22 mouse cellular contexts compared by ENCODE assay signal in the genomic region with DNA sequence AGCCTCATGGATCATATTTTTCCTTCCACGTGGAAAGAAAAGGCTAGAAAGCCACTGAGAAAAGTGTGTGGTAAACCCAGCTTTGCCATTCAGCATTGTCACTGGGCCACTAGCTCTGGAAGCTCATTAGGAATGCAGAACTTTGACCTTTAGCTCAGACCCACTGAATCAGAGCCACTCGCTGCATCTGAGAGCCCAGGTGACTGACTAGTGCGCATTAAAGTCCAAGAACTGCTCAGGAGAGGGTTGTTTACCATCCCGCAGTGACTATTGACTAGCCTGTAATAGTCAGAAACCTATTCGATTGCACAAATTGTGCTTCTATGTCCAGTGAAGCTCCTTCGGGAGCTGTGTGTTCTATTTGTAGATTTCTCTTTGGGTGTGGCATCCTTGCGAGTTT.
A peak's percentile ranks its signal among the peaks of the same experiment; 100 is the strongest.
DNase-seq lines count a peak whose midpoint lies in the region; ATAC-seq and TF ChIP-seq lines count a peak whose summit lies in the region.
"Had no signal": no experiment of that assay in that cellular context is flagged by ENCODE, and none has a peak within 500 bp of the region (broad histone marks: within the 10 kb centered on the region; RNA-seq: fewer than 3 reads in every experiment).

No protein-coding gene starts in this region.

- DNase-seq in kidney, adult 2 months: peak; percentile 60
- DNase-seq in kidney, postnatal 36 days: peak; percentile 18 to 47
- no peak for DNase-seq in cerebellum, postnatal 4 days (ENCODE audit: low spot score in 2 of 2)
- DNase-seq: B cell, adult 2 months; cerebellum, adult 11 months; cerebellum, postnatal 10 days; heart, postnatal 4 days; right cerebral cortex, adult 18-20 months; right cerebral cortex, postnatal 4 days; thymus, postnatal 25 days had no signal

- WGBS in kidney, adult 2 months: 66% methylated on average over 7 of the region's 7 CpGs
- 86% methylated on average over 7 of the region's 7 CpGs for WGBS in kidney, embryonic 16.5 days
- 69% methylated on average over 7 of the region's 7 CpGs for WGBS in liver, embryonic 12.5 days (ENCODE audit: insufficient replicate concordance)
- 39% methylated on average over 7 of the region's 7 CpGs for WGBS in small intestine, adult 2 months
- 85% methylated on average over 7 of the region's 7 CpGs for WGBS in hindbrain, embryonic 16.5 days

- H3K4me1 ChIP-seq in kidney, adult 2 months (ENCODE audit: control insufficient read depth, insufficient read depth, low read length): no peaks in the 10 kb centered on the region
- H3K4me1 ChIP-seq in kidney, embryonic 16.5 days (ENCODE audit: insufficient read depth, low read length): 0 out of 2 replicates have a peak, but pooled peaks cover 3% of the 10 kb centered on the region
- no peaks in the 10 kb centered on the region for H3K4me1 ChIP-seq in liver, embryonic 12.5 days
- H3K4me1 ChIP-seq in small intestine, adult 2 months (ENCODE audit: control insufficient read depth, insufficient read depth, insufficient read length, low read length): peaks cover 28% of the 10 kb centered on the region; the same call in 1 of the 2 replicates
- H3K4me1 ChIP-seq in hindbrain, embryonic 16.5 days (ENCODE audit: control insufficient read depth, insufficient read depth, low read depth, low read length): no peaks in the 10 kb centered on the region
- H3K4me1 ChIP-seq: stomach, embryonic 15.5 days had no signal

- no peak overlapping the region for H3K27ac ChIP-seq in kidney, adult 2 months (ENCODE audit: insufficient read depth, low read depth, low read length)
- H3K27ac ChIP-seq in kidney, embryonic 16.5 days (ENCODE audit: low read length): no peak overlapping the region
- no peak overlapping the region for H3K27ac ChIP-seq in liver, embryonic 12.5 days
- peak overlapping the region; percentile 91 for H3K27ac ChIP-seq in small intestine, adult 2 months (ENCODE audit: insufficient read depth, low read depth, low read length)
- H3K27ac ChIP-seq in hindbrain, embryonic 16.5 days (ENCODE audit: low read depth, low read length): no peak overlapping the region
- H3K27ac ChIP-seq: embryonic facial prominence, embryonic 12.5 days; hindbrain, embryonic 14.5 days; macrophage; stomach, embryonic 15.5 days had no signal

- TF ChIP-seq CTCF in kidney, adult 2 months (conservative IDR thresholded peaks at IDR 0.05; ENCODE audit: insufficient read depth, insufficient read length, low read depth, low read length): no peak
- no peak for TF ChIP-seq CTCF in small intestine, adult 2 months (IDR thresholded peaks at IDR 0.05; ENCODE audit: extremely low read depth, insufficient read length, insufficient replicate concordance, low read depth, low read length)

- no peak overlapping the region for H3K4me2 ChIP-seq in kidney, embryonic 16.5 days (replicated peaks; ENCODE audit: low read depth, low read length)
- H3K4me2 ChIP-seq in liver, embryonic 12.5 days: no peak overlapping the region
- no peak overlapping the region for H3K4me2 ChIP-seq in hindbrain, embryonic 16.5 days (ENCODE audit: low read length)
- H3K4me2 ChIP-seq: embryonic facial prominence, embryonic 12.5 days; hindbrain, embryonic 14.5 days; stomach, embryonic 15.5 days had no signal

- no peak for ATAC-seq in kidney, embryonic 16.5 days (ENCODE audit: low FRiP score, low TSS enrichment)
- ATAC-seq in liver, embryonic 12.5 days: peak; percentile 55; the same call in 1 of the 2 replicates
- no peak for ATAC-seq in hindbrain, embryonic 16.5 days
- ATAC-seq: intestine, embryonic 16.5 days; Patski had no signal

- no peak overlapping the region for H3K4me3 ChIP-seq in kidney, adult 2 months (ENCODE audit: insufficient read depth, low read depth, low read length)
- no peak overlapping the region for H3K4me3 ChIP-seq in kidney, embryonic 16.5 days (ENCODE audit: low read length)
- no peak overlapping the region for H3K4me3 ChIP-seq in liver, embryonic 12.5 days
- no peak overlapping the region for H3K4me3 ChIP-seq in small intestine, adult 2 months (ENCODE audit: low read depth, low read length)
- H3K4me3 ChIP-seq in hindbrain, embryonic 16.5 days (ENCODE audit: low read length): no peak overlapping the region
- H3K4me3 ChIP-seq: embryonic facial prominence, embryonic 12.5 days; stomach, embryonic 15.5 days had no signal

- TF ChIP-seq POLR2A in kidney, adult 2 months (IDR thresholded peaks at IDR 0.05; ENCODE audit: low read depth, low read length): no peak
- TF ChIP-seq POLR2A in small intestine, adult 2 months (IDR thresholded peaks at IDR 0.05; ENCODE audit: low read depth, low read length): no peak

- no peak overlapping the region for H3K9ac ChIP-seq in kidney, embryonic 16.5 days (replicated peaks; ENCODE audit: low read length)
- no peak overlapping the region for H3K9ac ChIP-seq in liver, embryonic 12.5 days
- no peak overlapping the region for H3K9ac ChIP-seq in hindbrain, embryonic 16.5 days (ENCODE audit: low read depth, low read length)
- H3K9ac ChIP-seq: embryonic facial prominence, embryonic 12.5 days; hindbrain, embryonic 14.5 days; stomach, embryonic 15.5 days had no signal

- H3K27me3 ChIP-seq in kidney, adult 2 months (replicated peaks; ENCODE audit: control insufficient read depth, insufficient read depth, low read length): no peaks in the 10 kb centered on the region
- H3K27me3 ChIP-seq in kidney, embryonic 16.5 days (ENCODE audit: insufficient read depth, low read length): no peaks in the 10 kb centered on the region
- H3K27me3 ChIP-seq in liver, embryonic 12.5 days (replicated peaks): no peaks in the 10 kb centered on the region
- H3K27me3 ChIP-seq in small intestine, adult 2 months (ENCODE audit: control insufficient read depth, insufficient read depth, low read length): no peaks in the 10 kb centered on the region
- H3K27me3 ChIP-seq in hindbrain, embryonic 16.5 days (replicated peaks; ENCODE audit: control insufficient read depth, insufficient read depth, low read length): no peaks in the 10 kb centered on the region
- H3K27me3 ChIP-seq: CH12.LX; embryonic facial prominence, embryonic 12.5 days; Patski; stomach, embryonic 15.5 days had no signal

- no peaks in the 10 kb centered on the region for H3K36me3 ChIP-seq in kidney, adult 2 months (ENCODE audit: control insufficient read depth, insufficient read depth, low read length)
- no peaks in the 10 kb centered on the region for H3K36me3 ChIP-seq in kidney, embryonic 16.5 days (ENCODE audit: insufficient read depth, low read length)
- H3K36me3 ChIP-seq in liver, embryonic 12.5 days: no peaks in the 10 kb centered on the region
- no peaks in the 10 kb centered on the region for H3K36me3 ChIP-seq in small intestine, adult 2 months (ENCODE audit: control insufficient read depth, insufficient read depth, low read length)
- no peaks in the 10 kb centered on the region for H3K36me3 ChIP-seq in hindbrain, embryonic 16.5 days (ENCODE audit: control insufficient read depth, insufficient read depth, low read length)
- H3K36me3 ChIP-seq: embryonic facial prominence, embryonic 12.5 days; G1E; stomach, embryonic 15.5 days had no signal

- H3K9me3 ChIP-seq in kidney, embryonic 16.5 days (ENCODE audit: low read length): no peaks in the 10 kb centered on the region
- H3K9me3 ChIP-seq in liver, embryonic 12.5 days (replicated peaks): no peaks in the 10 kb centered on the region
- H3K9me3 ChIP-seq in hindbrain, embryonic 16.5 days (ENCODE audit: control insufficient read depth, low read length): no peaks in the 10 kb centered on the region
- H3K9me3 ChIP-seq: embryonic facial prominence, embryonic 12.5 days; G1E; stomach, embryonic 15.5 days had no signal

Comparison
In these comparisons a context has a peak if more than half of its experiments do, and no peak if none do; other contexts are left out.
1. DNase-seq: peak in kidney, adult 2 months (single experiment) and kidney, postnatal 36 days (2 of 2); none in cerebellum, postnatal 4 days (0 of 2).